Mouse (Mus musculus): Measurements from ENCODE around the gene Slc35b2.

DNA sequence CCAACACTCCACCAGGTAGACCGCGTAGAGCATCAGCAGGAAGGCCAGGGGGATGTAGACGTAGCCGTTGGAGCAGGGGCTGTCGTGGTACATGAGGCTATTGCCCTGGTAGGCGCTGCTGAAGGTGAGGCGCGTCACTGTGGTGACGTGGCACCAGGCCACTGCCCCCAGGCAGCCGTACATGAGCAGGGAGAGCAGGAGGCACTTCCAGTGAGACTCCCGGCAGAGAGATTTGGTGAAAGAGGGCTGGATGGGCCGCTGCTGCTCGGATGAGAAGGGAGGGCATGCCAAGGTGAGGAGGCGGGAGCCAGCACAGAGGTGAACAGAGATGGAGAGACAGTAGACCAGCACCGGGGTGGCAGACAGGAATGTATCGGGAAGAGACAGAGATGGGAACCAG lies 16.7 kb upstream of the Slc35b2 start:
- TF ChIP-seq POLR2A (IDR thresholded peaks at IDR 0.05; ENCODE audit: low read depth, low read length) (no peak), RCOR1 (conservative IDR thresholded peaks at IDR 0.05; ENCODE audit: low read depth, low read length) (no peak), CTCF (conservative IDR thresholded peaks at IDR 0.05 in 1 of 2, IDR thresholded peaks at IDR 0.05 in 1 of 2; ENCODE audit: low read depth in 2 of 2, low read length in 2 of 2) (no peak), E2F4 (IDR thresholded peaks at IDR 0.05; ENCODE audit: insufficient replicate concordance, low read depth, low read length) (no peak), MYC (IDR thresholded peaks at IDR 0.05; ENCODE audit: low read depth, low read length) (no peak), USF1 (IDR thresholded peaks at IDR 0.05; ENCODE audit: low read depth, low read length) (no peak), MEF2A (IDR thresholded peaks at IDR 0.05; ENCODE audit: borderline replicate concordance, low read depth, low read length) (no peak), MAFK (IDR thresholded peaks at IDR 0.05; ENCODE audit: insufficient replicate concordance, low read length) (no peak), SIN3A (IDR thresholded peaks at IDR 0.05; ENCODE audit: low read length) (no peak), POLR2AphosphoS2 (IDR thresholded peaks at IDR 0.05; ENCODE audit: low read depth, low read length) (no peak), HCFC1 (IDR thresholded peaks at IDR 0.05; ENCODE audit: low read depth, low read length) (no peak), MAX (IDR thresholded peaks at IDR 0.05; ENCODE audit: low read length) (no peak)

All from CH12.LX (cell line).